Mouse (Mus musculus) liver, embryonic 15.5 days (tissue): ENCODE results near the gene Rps6kl1. TPM values are rescaled to one million over a fixed set of nuclear protein-coding genes. Genes with fewer than 3 reads are reported as not detected.
A peak's percentile ranks its signal among the peaks of the same experiment; 100 is the strongest.

Experiments used
- ATAC-seq: fragments of 200-750 bp; cut with Nextera tagmentation; 2 replicates; pipeline ENCODE4 v1.8.0; 2017; ENCODE audit warnings: moderate number of reproducible peaks, mild to moderate bottlenecking, moderate library complexity; ENCODE audit not compliant: insufficient read depth
- H3K27ac ChIP-seq: fragments of 300-500 bp; sonication (generic); replicated peaks from 2 replicates; pipeline ENCODE4 v1.5.1; 2015; ENCODE audit warnings: mild to moderate bottlenecking, inconsistent platforms
- H3K27me3 ChIP-seq: fragments of 300-500 bp; sonication (generic); 2 replicates; pipeline ENCODE4 v1.6.1; 2015; ENCODE audit warnings: mild to moderate bottlenecking, inconsistent platforms
- H3K36me3 ChIP-seq: fragments of 300-500 bp; sonication (generic); replicated peaks from 2 replicates; pipeline ENCODE4 v1.6.1; 2015; ENCODE audit warnings: moderate library complexity, mild to moderate bottlenecking, inconsistent platforms
- H3K4me1 ChIP-seq: fragments of 300-500 bp; sonication (generic); replicated peaks from 2 replicates; pipeline ENCODE4 v1.6.1; 2015; ENCODE audit warnings: inconsistent platforms
- H3K4me2 ChIP-seq: fragments of 300-500 bp; sonication (generic); 2 replicates; pipeline ENCODE4 v1.6.1; 2015; ENCODE audit warnings: moderate library complexity, mild to moderate bottlenecking, inconsistent platforms
- H3K4me3 ChIP-seq: fragments of 300-500 bp; sonication (generic); replicated peaks from 2 replicates; pipeline ENCODE4 v1.5.1; 2015; ENCODE audit warnings: mild to moderate bottlenecking, inconsistent platforms
- H3K9ac ChIP-seq: fragments of 300-500 bp; sonication (generic); 2 replicates; pipeline ENCODE4 v1.6.1; 2015; ENCODE audit warnings: moderate library complexity, mild to moderate bottlenecking, inconsistent platforms
- H3K9me3 ChIP-seq: fragments of 300-500 bp; sonication (generic); replicated peaks from 2 replicates; pipeline ENCODE4 v1.6.1; 2016; ENCODE audit warnings: inconsistent platforms
- WGBS: fragments of 180-500 bp; shearing (Covaris S2); methylation state at CpG from one replicate; pipeline ENCODE4 v1.1.7; 2015; ENCODE audit warnings: mixed read lengths; ENCODE audit not compliant: insufficient replicate concordance; 5-methylcytosine and 5-hydroxymethylcytosine counted together
- polyA plus RNA-seq: library from polyadenylated mRNA; unstranded; fragments of >200 nt; fragmentation: Nextera tagmentation; extraction: Ambion mirVana; gene quantifications from 2 replicates; pipeline ENCODE4 v1.2.1, GENCODE M21; 2015

Rps6kl1 gene
- polyA plus RNA-seq, 1 experiment from 2014 or later: 0.56 TPM

- Histone ChIP-seq H3K4me2 (no peak overlapping the region), H3K36me3 (no peaks in the 10 kb centered on the region), H3K4me3 (no peak overlapping the region), H3K27ac (no peak overlapping the region), H3K27me3 (no peaks in the 10 kb centered on the region), H3K9me3 (no peaks in the 10 kb centered on the region), H3K9ac (no peak overlapping the region), H3K4me1 (peaks cover 14% of the 10 kb centered on the region)
- no peak for ATAC-seq
- WGBS: 66% methylated on average over 8 of the region's 8 CpGs
These were observed 48.0 kb downstream of the Rps6kl1 start for GRCm38 (mm10) chr12:85103096-85103495.

GRCm38 (mm10) chr12:85101521-85102106 lies 49.5 kb downstream of the Rps6kl1 start:
- no peaks in the 10 kb centered on the region for H3K9me3 ChIP-seq
- H3K36me3 ChIP-seq: no peaks in the 10 kb centered on the region
- H3K27ac ChIP-seq: no peak overlapping the region
- peaks cover 12% of the 10 kb centered on the region for H3K4me1 ChIP-seq
- 66% methylated on average over 5 of the region's 5 CpGs for WGBS
- ATAC-seq: no peak
- H3K4me3 ChIP-seq: no peak overlapping the region
- no peaks in the 10 kb centered on the region for H3K27me3 ChIP-seq
- H3K9ac ChIP-seq: no peak overlapping the region
- no peak overlapping the region for H3K4me2 ChIP-seq

GRCm38 (mm10) chr12:85101001-85101400 lies 50.1 kb downstream of the Rps6kl1 start:
- no peak overlapping the region for H3K4me3 ChIP-seq
- no peak overlapping the region for H3K9ac ChIP-seq
- H3K9me3 ChIP-seq: no peaks in the 10 kb centered on the region
- H3K4me1 ChIP-seq: 0 out of 2 replicates have a peak, but pooled peaks cover 6% of the 10 kb centered on the region
- ATAC-seq: no peak
- no peak overlapping the region for H3K4me2 ChIP-seq
- H3K27me3 ChIP-seq: no peaks in the 10 kb centered on the region
- no peaks in the 10 kb centered on the region for H3K36me3 ChIP-seq
- H3K27ac ChIP-seq: no peak overlapping the region
- WGBS: 78% methylated on average over 14 of the region's 14 CpGs

DNA sequence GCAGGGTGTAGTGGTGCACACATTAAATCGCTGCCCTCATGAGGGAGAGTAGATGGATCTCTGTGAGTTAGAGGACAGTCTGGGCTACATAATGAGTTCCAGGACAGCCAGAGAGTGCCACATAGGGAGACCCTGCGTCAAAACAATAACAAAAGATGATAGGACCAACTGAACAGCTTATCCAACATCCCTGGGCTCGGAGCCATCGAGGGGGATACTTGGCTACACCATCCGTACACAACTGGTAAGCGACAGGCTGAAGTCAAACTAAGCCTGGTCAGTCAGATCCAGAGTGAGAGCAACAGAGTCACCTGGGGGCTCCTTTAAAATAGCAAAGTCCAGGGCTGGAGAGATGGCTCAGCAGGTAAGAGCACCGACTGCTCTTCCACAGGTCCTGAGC lies 55.2 kb downstream of the Rps6kl1 start:
- WGBS: 76% methylated on average over 7 of the region's 7 CpGs
- Histone ChIP-seq H3K27ac (no peak overlapping the region), H3K36me3 (no peaks in the 10 kb centered on the region), H3K4me1 (peaks cover 19% of the 10 kb centered on the region), H3K9me3 (no peaks in the 10 kb centered on the region), H3K4me2 (no peak overlapping the region), H3K9ac (no peak overlapping the region), H3K4me3 (no peak overlapping the region), H3K27me3 (no peaks in the 10 kb centered on the region)
- ATAC-seq: no peak

- no peaks in the 10 kb centered on the region for H3K36me3 ChIP-seq
- H3K9ac ChIP-seq: no peak overlapping the region
- no peak for ATAC-seq
- H3K4me2 ChIP-seq: no peak overlapping the region
- no peak overlapping the region for H3K4me3 ChIP-seq
- H3K4me1 ChIP-seq: peaks cover 26% of the 10 kb centered on the region
- no peaks in the 10 kb centered on the region for H3K27me3 ChIP-seq
- H3K9me3 ChIP-seq: no peaks in the 10 kb centered on the region
- 78% methylated on average over 11 of the region's 11 CpGs for WGBS
- no peak overlapping the region for H3K27ac ChIP-seq
These were observed 55.9 kb downstream of the Rps6kl1 start for GRCm38 (mm10) chr12:85095146-85095545.

DNA sequence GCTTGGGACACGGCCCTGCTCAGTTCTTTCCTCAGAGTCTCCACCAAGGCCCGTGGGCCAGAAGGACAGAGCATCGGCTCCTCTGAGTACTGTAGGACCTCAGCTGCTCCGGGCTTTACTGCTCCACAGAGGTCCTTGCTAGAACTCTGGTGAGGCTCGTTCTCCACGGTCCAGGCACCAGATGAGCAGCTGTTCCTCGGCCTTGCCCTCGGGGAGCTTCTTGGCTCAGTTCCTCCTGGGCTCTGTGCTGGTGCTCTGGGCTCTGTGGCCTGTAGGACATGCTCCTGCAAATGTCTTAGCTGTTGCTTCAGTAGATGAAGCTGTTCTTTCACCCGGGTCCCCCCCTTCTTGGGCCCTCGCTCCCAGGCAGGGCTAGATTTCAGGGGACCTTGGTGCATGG lies 56.4 kb downstream of the Rps6kl1 start:
- H3K27ac ChIP-seq: no peak overlapping the region
- no peak overlapping the region for H3K9ac ChIP-seq
- 0 out of 2 replicates have a peak, but pooled peaks cover 2% of the 10 kb centered on the region for H3K36me3 ChIP-seq
- H3K4me1 ChIP-seq: peaks cover 26% of the 10 kb centered on the region
- WGBS: 72% methylated on average over 10 of the region's 10 CpGs
- H3K4me3 ChIP-seq: no peak overlapping the region
- H3K4me2 ChIP-seq: no peak overlapping the region
- H3K27me3 ChIP-seq: no peaks in the 10 kb centered on the region
- no peak for ATAC-seq
- no peaks in the 10 kb centered on the region for H3K9me3 ChIP-seq

DNA sequence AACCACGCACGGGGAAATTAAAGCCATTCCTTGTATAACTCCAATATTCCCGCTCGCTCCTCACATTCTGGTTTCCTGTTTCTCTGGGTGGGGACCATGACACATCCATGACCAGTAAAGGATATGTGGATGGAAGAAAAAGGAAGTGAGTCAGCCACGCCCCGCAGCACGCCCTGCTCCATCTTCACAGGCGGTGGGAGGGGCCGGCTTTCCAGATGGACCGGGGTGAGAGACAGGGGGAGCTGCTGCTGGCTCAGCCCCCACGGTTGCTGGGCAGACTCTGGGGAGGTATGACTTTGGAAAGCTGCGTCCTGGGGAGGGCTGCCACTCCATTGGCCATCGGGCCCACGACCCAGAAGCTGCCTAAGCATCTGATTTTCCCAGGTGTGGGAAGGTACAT lies 57.1 kb downstream of the Rps6kl1 start:
- Histone ChIP-seq H3K27ac (no peak overlapping the region), H3K9me3 (no peaks in the 10 kb centered on the region), H3K4me3 (no peak overlapping the region), H3K4me2 (no peak overlapping the region), H3K36me3 (peaks cover 7% of the 10 kb centered on the region; the same call in 1 of the 2 replicates), H3K4me1 (peaks cover 26% of the 10 kb centered on the region), H3K27me3 (no peaks in the 10 kb centered on the region), H3K9ac (no peak overlapping the region)
- ATAC-seq: no peak
- 28% methylated on average over 14 of the region's 14 CpGs for WGBS

DNA sequence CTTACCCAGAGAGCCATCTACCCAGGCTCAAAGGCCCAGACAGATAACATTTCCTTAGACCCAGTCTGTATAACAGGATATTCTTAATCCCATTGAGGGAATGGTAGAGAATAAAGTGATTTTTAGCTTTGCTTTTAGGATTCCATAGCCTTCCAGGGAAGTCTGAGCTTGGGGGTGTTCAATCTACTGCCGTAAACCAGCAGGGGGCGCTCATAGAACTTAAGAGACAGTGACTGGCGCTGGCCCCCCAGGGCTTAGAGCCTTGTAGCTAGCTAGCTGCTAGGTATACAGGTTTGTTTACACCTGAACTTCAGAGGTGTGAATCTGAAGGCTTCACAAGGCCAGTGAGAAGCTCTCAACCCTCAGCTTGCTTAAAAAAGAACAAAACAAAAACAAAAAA lies 58.9 kb downstream of the Rps6kl1 start:
- no peak overlapping the region for H3K4me3 ChIP-seq
- 5% methylated on average over 3 of the region's 3 CpGs for WGBS
- H3K27me3 ChIP-seq: no peaks in the 10 kb centered on the region
- no peak for ATAC-seq
- H3K9ac ChIP-seq: no peak overlapping the region
- peaks cover 21% of the 10 kb centered on the region; the same call in 1 of the 2 replicates for H3K36me3 ChIP-seq
- H3K4me2 ChIP-seq: no peak overlapping the region
- no peaks in the 10 kb centered on the region for H3K9me3 ChIP-seq
- H3K4me1 ChIP-seq: peaks cover 26% of the 10 kb centered on the region
- H3K27ac ChIP-seq: no peak overlapping the region

- Histone ChIP-seq H3K9me3 (no peaks in the 10 kb centered on the region), H3K36me3 (peaks cover 21% of the 10 kb centered on the region; the same call in 1 of the 2 replicates), H3K27ac (no peak overlapping the region), H3K9ac (no peak overlapping the region), H3K4me1 (peaks cover 26% of the 10 kb centered on the region), H3K4me2 (no peak overlapping the region), H3K27me3 (no peaks in the 10 kb centered on the region), H3K4me3 (no peak overlapping the region)
- WGBS: 15% methylated on average over 3 of the region's 3 CpGs
- peak; percentile 40 for ATAC-seq
These were observed 59.9 kb downstream of the Rps6kl1 start for GRCm38 (mm10) chr12:85091190-85091589.

DNA sequence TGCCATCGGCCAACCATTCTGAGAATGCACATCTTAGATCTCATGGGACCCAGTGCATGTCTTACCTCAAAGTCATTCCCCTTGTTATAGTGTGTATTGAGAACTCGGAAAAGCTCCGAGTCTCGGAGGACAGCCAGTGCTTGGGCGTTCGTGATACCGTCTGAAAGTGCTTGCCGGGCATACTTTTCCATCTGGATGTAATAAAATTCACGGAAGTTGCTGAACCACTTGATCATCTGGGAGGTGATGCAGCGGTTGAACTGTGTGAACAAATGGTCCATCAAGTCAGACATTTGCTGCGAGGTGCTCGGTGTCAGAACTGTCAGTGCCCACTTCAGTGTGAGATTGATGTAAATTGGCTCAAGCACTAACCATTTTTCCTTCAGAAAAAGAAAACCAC lies 63.2 kb downstream of the Rps6kl1 start:
- Histone ChIP-seq H3K4me3 (no peak overlapping the region), H3K27ac (no peak overlapping the region), H3K9me3 (no peaks in the 10 kb centered on the region), H3K36me3 (peaks cover 21% of the 10 kb centered on the region; the same call in 1 of the 2 replicates), H3K9ac (no peak overlapping the region), H3K27me3 (no peaks in the 10 kb centered on the region), H3K4me2 (no peak overlapping the region), H3K4me1 (peaks cover 20% of the 10 kb centered on the region)
- 85% methylated on average over 12 of the region's 12 CpGs for WGBS
- ATAC-seq: no peak
